Mouse (Mus musculus) cerebellum, adult 2 months (tissue): ENCODE results near the gene Armt1. TPM values are rescaled to one million over a fixed set of nuclear protein-coding genes. Genes with fewer than 3 reads are reported as not detected.

Experiments used
- DNase-seq, 2 experiments: peaks; one replicate each; pipeline ENCODE4 v3.0.0; 2021
- H3K27ac ChIP-seq: fragments of 200-500 bp; 2 replicates; pipeline ENCODE4 v1.5.1; 2012; ENCODE audit warnings: low read length, control low read depth, inconsistent platforms; ENCODE audit not compliant: insufficient read depth
- H3K27me3 ChIP-seq: fragments of 200-500 bp; 2 replicates; pipeline ENCODE4 v1.6.1; 2012; ENCODE audit warnings: inconsistent platforms, mild to moderate bottlenecking, low read length, moderate library complexity; ENCODE audit not compliant: control insufficient read depth, insufficient read depth
- H3K4me1 ChIP-seq: fragments of 200-500 bp; 2 replicates; pipeline ENCODE4 v1.6.1; 2011; ENCODE audit warnings: low read length; ENCODE audit not compliant: control insufficient read depth, insufficient read depth
- H3K4me3 ChIP-seq: fragments of 200-500 bp; replicated peaks from 2 replicates; pipeline ENCODE3; 2011; ENCODE audit warnings: mild to moderate bottlenecking, low read depth, low read length, control low read depth; ENCODE audit not compliant: insufficient read depth
- CTCF ChIP-seq: fragments of 200-500 bp; IDR thresholded peaks from 2 replicates; pipeline ENCODE4 v1.5.1; 2011; ENCODE audit warnings: low read depth, mild to moderate bottlenecking, control low read depth, low read length, moderate library complexity, borderline replicate concordance; ENCODE audit not compliant: insufficient read depth
- POLR2A ChIP-seq: fragments of 200-500 bp; IDR thresholded peaks from 2 replicates; pipeline ENCODE4 v1.6.1; 2011; ENCODE audit warnings: low read length, control low read depth, borderline replicate concordance; ENCODE audit not compliant: insufficient read depth
- WGBS: fragments of 180-500 bp; shearing (Covaris S2); methylation state at CpG from one replicate; pipeline ENCODE4 v1.1.7; 2018; 5-methylcytosine and 5-hydroxymethylcytosine counted together
- polyA plus RNA-seq: library from polyadenylated mRNA; depleted of rRNA; stranded (reverse); fragments of >200 nt; gene quantifications from 2 replicates; pipeline ENCODE4 v1.2.3, GENCODE M21; 2012; rRNA removed

Armt1 gene
- polyA plus RNA-seq = 23.2 and 23.7 TPM in 2 replicates

- H3K27ac ChIP-seq = peak within 1 kb of the TSS; percentile 96
- H3K27me3 ChIP-seq = no peaks in the 10 kb centered on the region
- DNase-seq = peak; percentile 97 to 98
- under 1% methylated on average over 66 of the region's 75 CpGs for WGBS
- H3K4me3 ChIP-seq = peak within 1 kb of the TSS; percentile 94
- H3K4me1 ChIP-seq = peaks cover 10% of the 10 kb centered on the region; the same call in 1 of the 2 replicates
- peak; percentile 96 for TF ChIP-seq POLR2A
- no peak for TF ChIP-seq CTCF
These were observed at the start of gene Armt1, which contains the start of gene Rmnd1 for GRCm38 (mm10) chr10:4432123-4432931. Gene Armt1, plus strand, starts transcription at chr10:4432467. Gene Rmnd1, minus strand, starts transcription at chr10:4432388.

- H3K4me1 ChIP-seq = peaks cover under 1% of the 10 kb centered on the region; the same call in 1 of the 2 replicates
- DNase-seq = peak in 1 of 2 experiments; percentile 18
- no peak overlapping the region for H3K4me3 ChIP-seq
- H3K27me3 ChIP-seq = no peaks in the 10 kb centered on the region
- 91% methylated on average over 7 of the region's 7 CpGs for WGBS
- TF ChIP-seq CTCF (no peak), POLR2A (no peak)
- no peak overlapping the region for H3K27ac ChIP-seq
These were observed 48.0 kb upstream of the Armt1 start for GRCm38 (mm10) chr10:4384244-4384643.

GRCm38 (mm10) chr10:4386609-4387591 is 45.4 kb upstream of the Armt1 start:
- whole genome bisulfite sequencing = under 1% methylated on average over 121 of the region's 133 CpGs
- H3K27ac ChIP-seq = peak overlapping the region; percentile 97
- TF ChIP-seq POLR2A = peak; percentile 74; the same call in 1 of the 2 replicates
- TF ChIP-seq CTCF = no peak
- peak overlapping the region; percentile 73 for H3K4me3 ChIP-seq
- H3K4me1 ChIP-seq = peaks cover 21% of the 10 kb centered on the region; the same call in 1 of the 2 replicates
- H3K27me3 ChIP-seq = no peaks in the 10 kb centered on the region
- DNase-seq = peak; percentile 93 to 95

GRCm38 (mm10) chr10:4387701-4388383 is 44.4 kb upstream of the Armt1 start, which contains the start of gene Zbtb2:
Gene Zbtb2, minus strand, starts transcription at chr10:4388108.
- Histone ChIP-seq H3K27me3 (no peaks in the 10 kb centered on the region), H3K4me3 (peak within 1 kb of the TSS; percentile 68), H3K27ac (peak within 1 kb of the TSS; percentile 97), H3K4me1 (peaks cover 21% of the 10 kb centered on the region; the same call in 1 of the 2 replicates)
- no peak for TF ChIP-seq CTCF
- TF ChIP-seq POLR2A = no peak
- peak; percentile 72 to 79 for DNase-seq
- WGBS = 1% methylated on average over 72 of the region's 87 CpGs

- TF ChIP-seq POLR2A (no peak), CTCF (no peak)
- no peak overlapping the region for H3K27ac ChIP-seq
- WGBS = under 1% methylated on average over 19 of the region's 19 CpGs
- no peaks in the 10 kb centered on the region for H3K27me3 ChIP-seq
- H3K4me1 ChIP-seq = peaks cover 25% of the 10 kb centered on the region; the same call in 1 of the 2 replicates
- DNase-seq = peak in 1 of 2 experiments; percentile 30
- H3K4me3 ChIP-seq = peak overlapping the region; percentile 68
These were observed 43.9 kb upstream of the Armt1 start for GRCm38 (mm10) chr10:4388384-4388745.

- 8% methylated on average over 10 of the region's 10 CpGs for WGBS
These were observed 43.2 kb upstream of the Armt1 start for GRCm38 (mm10) chr10:4389036-4389435.

More at GRCm38 (mm10) chr10:4389036-4389435, 43.2 kb upstream of the Armt1 start:
- no peak for DNase-seq
- Histone ChIP-seq H3K4me1 (peaks cover 25% of the 10 kb centered on the region; the same call in 1 of the 2 replicates), H3K27ac (no peak overlapping the region), H3K27me3 (no peaks in the 10 kb centered on the region), H3K4me3 (peak overlapping the region; percentile 68)
- no peak for TF ChIP-seq CTCF
- no peak for TF ChIP-seq POLR2A
